In the genomic region with DNA sequence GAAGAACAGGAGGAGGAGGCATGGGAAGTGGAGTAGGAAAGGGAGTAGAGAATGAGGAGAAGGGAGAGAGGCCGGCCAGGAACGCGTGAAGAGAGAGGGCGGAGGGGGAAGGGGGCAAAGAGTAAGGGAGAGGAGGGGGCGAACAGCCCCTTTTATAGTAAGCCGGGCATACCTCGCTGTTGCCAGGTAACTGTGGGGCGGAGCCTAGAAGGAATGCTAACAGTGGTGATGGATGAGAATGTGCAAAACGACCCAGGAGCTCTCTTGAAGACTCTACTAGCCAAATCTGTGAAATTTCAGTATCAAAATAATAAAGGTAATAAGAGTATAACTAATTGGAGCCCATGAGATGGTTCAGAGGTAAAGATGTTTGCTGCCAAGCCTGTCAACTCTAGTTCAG, we compare ENCODE assay signal across 1 mouse cellular context.
TF ChIP-seq lines count a peak whose summit lies in the region.

No protein-coding gene starts in this region.

TF ChIP-seq in MEL, 35 proteins besides CTCF, POLR2A, EP300 and RAD21:
- 0 out of 2 replicates have a peak, but pooled peaks have one; percentile 11 for TF ChIP-seq MAZ (IDR thresholded peaks at IDR 0.05; ENCODE audit: low read depth, low read length)
- TF ChIP-seq MXI1 (IDR thresholded peaks at IDR 0.05; ENCODE audit: low read depth, low read length): no peak
- no peak for TF ChIP-seq MAFK (IDR thresholded peaks at IDR 0.05; ENCODE audit: borderline replicate concordance, low read depth, low read length)
- no peak for TF ChIP-seq MEF2A (IDR thresholded peaks at IDR 0.05; ENCODE audit: extremely low read depth, insufficient replicate concordance, low read depth, low read length, poor library complexity, severe bottlenecking)
- TF ChIP-seq CHD1 (IDR thresholded peaks at IDR 0.05; ENCODE audit: low read depth, low read length): peak; percentile 72; the same call in 1 of the 2 replicates
- no peak for TF ChIP-seq HCFC1 (IDR thresholded peaks at IDR 0.05; ENCODE audit: low read depth, low read length)
- TF ChIP-seq ZNF384 (IDR thresholded peaks at IDR 0.05; ENCODE audit: low read depth, low read length): no peak
- no peak for TF ChIP-seq SMC3 (IDR thresholded peaks at IDR 0.05; ENCODE audit: low read depth, low read length)
- no peak for TF ChIP-seq USF2 (IDR thresholded peaks at IDR 0.05; ENCODE audit: borderline replicate concordance in 1 of 2, insufficient read depth in 1 of 2, low read depth in 1 of 2, low read length in 2 of 2)
- TF ChIP-seq NRF1 (IDR thresholded peaks at IDR 0.05; ENCODE audit: insufficient read depth, low read depth, low read length, poor library complexity, severe bottlenecking): no peak
